Mouse (Mus musculus) G1E (cell line): Measurements from ENCODE around the gene Rdh5. TPM values are rescaled to one million over a fixed set of nuclear protein-coding genes. Genes with fewer than 3 reads are reported as not detected.

Experiments used
- ATAC-seq: 2 replicates; pipeline ENCODE4 v1.8.0; 2016; ENCODE audit warnings: mild to moderate bottlenecking; ENCODE audit not compliant: insufficient number of reproducible peaks, poor library complexity, low FRiP score, severe bottlenecking; ENCODE audit errors: extremely low read depth
- DNase-seq: peaks from one replicate; pipeline ENCODE4 v3.0.0; 2012; ENCODE audit warnings: low spot score
- H3K27me3 ChIP-seq: 2 replicates; pipeline ENCODE4 v1.6.1; 2012; ENCODE audit warnings: mild to moderate bottlenecking, low read length, inconsistent platforms; ENCODE audit not compliant: insufficient read depth
- H3K36me3 ChIP-seq: replicated peaks from 2 replicates; pipeline ENCODE3; 2012; ENCODE audit warnings: mild to moderate bottlenecking, inconsistent platforms
- H3K4me1 ChIP-seq: 2 replicates; pipeline ENCODE4 v1.6.1; 2012; ENCODE audit warnings: low read depth, low read length, inconsistent platforms, mixed read lengths; ENCODE audit not compliant: insufficient read depth
- H3K4me3 ChIP-seq: 2 replicates; pipeline ENCODE4 v1.5.1; 2012; ENCODE audit warnings: low read depth, mild to moderate bottlenecking, inconsistent platforms, low read length, moderate library complexity, mixed read lengths
- H3K9me3 ChIP-seq: replicated peaks from 2 replicates; pipeline ENCODE4 v1.6.1; 2012; ENCODE audit warnings: inconsistent platforms
- CTCF ChIP-seq: IDR thresholded peaks from 2 replicates; pipeline ENCODE4 v1.5.1; 2012; ENCODE audit warnings: low read depth, low read length, inconsistent platforms, mixed read lengths
- GATA1 ChIP-seq: IDR thresholded peaks from 2 replicates; pipeline ENCODE4 v1.6.1; 2012; ENCODE audit warnings: borderline replicate concordance, low read length, inconsistent platforms, mixed read lengths
- GATA2 ChIP-seq: IDR thresholded peaks from 2 replicates; pipeline ENCODE4 v1.6.1; 2012; ENCODE audit warnings: low read depth, low read length, inconsistent platforms, borderline replicate concordance
- POLR2AphosphoS5 ChIP-seq: IDR thresholded peaks from 2 replicates; pipeline ENCODE4 v1.6.1; 2012; ENCODE audit warnings: low read depth, low read length, inconsistent platforms; ENCODE audit not compliant: insufficient replicate concordance
- TAL1 ChIP-seq: conservative IDR thresholded peaks from 2 replicates; pipeline ENCODE4 v1.6.1; 2012; ENCODE audit warnings: low read depth, low read length, inconsistent platforms, mixed read lengths
- polyA plus RNA-seq: library from polyadenylated mRNA; stranded (reverse); fragments of >175 nt; gene quantifications from 2 replicates; pipeline ENCODE4 v1.2.3, GENCODE M21; 2012
- total RNA-seq, 2 experiments: library from RNA; stranded (forward) in 1 of 2; stranded (reverse) in 1 of 2; fragments of 200-1000 nt in 1 of 2; fragments of >200 nt in 1 of 2; fragmentation: Nextera tagmentation in 1 of 2; gene quantifications; 2 replicates each; pipeline ENCODE4 v1.2.3; 2014 to 2017

Rdh5 gene
- total and polyA plus RNA-seq, 3 experiments = 1.2 to 7.1 (median 2.6) TPM

DNA sequence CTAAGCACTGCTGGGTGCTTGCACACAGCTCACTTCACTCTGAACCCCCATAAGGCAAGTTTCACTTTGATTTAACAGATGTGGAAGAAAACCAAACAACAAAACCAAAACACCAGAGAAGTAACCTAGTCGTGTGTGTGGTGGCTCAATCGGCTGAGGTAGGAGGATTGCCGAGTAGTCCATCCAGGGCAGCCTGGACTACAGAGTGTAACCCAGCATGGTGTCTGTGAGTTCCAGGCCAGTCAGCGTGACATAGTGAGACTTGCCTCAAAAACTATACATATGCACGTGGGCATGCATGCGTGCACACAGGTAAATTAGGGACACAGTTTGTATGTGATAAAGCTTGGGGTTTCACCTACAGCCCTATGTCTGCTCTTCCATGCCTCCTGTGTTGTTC lies 5.3 kb downstream of the Rdh5 start:
- Histone ChIP-seq H3K4me1 (peaks cover 10% of the 10 kb centered on the region), H3K4me3 (no peak overlapping the region), H3K27me3 (peaks cover 10% of the 10 kb centered on the region), H3K9me3 (no peaks in the 10 kb centered on the region), H3K36me3 (peaks cover 55% of the 10 kb centered on the region)
- no peak for TF ChIP-seq GATA1
- no peak for TF ChIP-seq GATA2
- TF ChIP-seq CTCF = no peak
- TF ChIP-seq POLR2AphosphoS5 = no peak
- TF ChIP-seq TAL1 = no peak
- DNase-seq (no peak), ATAC-seq (no peak)

DNA sequence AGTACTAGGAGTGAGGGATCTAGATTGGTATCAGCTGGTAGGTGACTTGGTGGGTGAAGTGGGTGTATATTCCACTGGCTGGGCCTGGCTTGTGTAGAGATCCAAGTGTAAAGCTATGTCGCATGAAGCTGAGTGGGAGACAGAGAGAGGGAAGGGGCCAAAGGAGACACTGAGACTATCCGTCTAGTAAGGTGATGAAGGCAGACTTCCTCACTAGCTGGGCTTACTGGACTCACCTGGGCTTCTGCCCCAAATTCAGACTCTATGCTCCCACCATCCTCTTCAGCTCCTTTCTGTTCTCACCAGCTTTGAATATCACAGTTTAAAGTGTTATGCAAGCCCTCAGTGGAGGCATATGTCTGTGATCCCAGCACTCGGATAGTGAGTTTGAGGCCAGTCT lies 6.0 kb downstream of the Rdh5 start:
- Histone ChIP-seq H3K9me3 (no peaks in the 10 kb centered on the region), H3K27me3 (peaks cover 16% of the 10 kb centered on the region), H3K4me1 (peaks cover 3% of the 10 kb centered on the region), H3K4me3 (no peak overlapping the region), H3K36me3 (peaks cover 49% of the 10 kb centered on the region)
- no peak for DNase-seq
- no peak for ATAC-seq
- no peak for TF ChIP-seq GATA1
- no peak for TF ChIP-seq TAL1
- TF ChIP-seq CTCF = no peak
- no peak for TF ChIP-seq POLR2AphosphoS5
- no peak for TF ChIP-seq GATA2

DNA sequence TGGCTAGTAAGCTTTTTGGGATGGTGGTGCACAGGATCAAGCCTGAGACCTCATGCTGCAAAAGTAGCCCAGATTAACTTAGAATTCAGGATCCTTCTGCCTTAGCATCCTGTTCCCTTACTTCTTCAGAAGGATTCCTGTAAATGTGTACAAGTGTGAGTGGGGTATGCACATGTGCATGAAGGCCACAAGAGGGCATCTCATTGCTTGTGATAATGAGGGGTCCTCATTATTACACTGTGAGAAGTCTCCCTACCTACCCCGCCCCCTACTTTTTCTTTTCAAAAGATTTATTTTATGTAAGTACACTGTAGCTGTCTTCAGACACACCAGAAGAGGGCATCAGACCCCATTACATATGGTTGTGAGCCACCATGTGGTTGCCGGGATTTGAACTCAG lies 7.1 kb downstream of the Rdh5 start:
- peaks cover 39% of the 10 kb centered on the region for H3K36me3 ChIP-seq

DNA sequence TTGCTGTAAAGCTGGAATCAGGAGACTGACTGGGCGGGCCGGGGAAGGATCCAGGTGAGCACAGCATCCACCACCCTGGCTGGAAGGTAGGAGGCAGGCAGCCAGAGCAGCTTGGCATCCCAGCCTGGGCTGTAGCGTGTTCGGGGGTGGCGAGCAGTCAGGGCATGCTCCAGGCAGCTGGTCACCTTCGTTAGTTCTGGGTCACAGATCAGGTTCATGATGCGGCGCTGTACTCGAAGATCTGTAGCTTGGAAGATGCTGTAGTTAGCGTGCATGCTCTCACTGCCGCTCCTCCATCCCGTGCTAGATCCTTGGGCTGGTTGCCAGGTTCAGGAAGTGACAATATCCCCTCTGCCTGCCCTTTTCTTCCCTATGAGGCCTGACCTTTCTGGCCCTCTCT lies 9.0 kb downstream of the Rdh5 start:
- peaks cover 45% of the 10 kb centered on the region for H3K27me3 ChIP-seq
- TF ChIP-seq TAL1 = no peak
- H3K4me3 ChIP-seq = no peak overlapping the region
- no peak for DNase-seq
- no peak for ATAC-seq
- peaks cover 6% of the 10 kb centered on the region for H3K4me1 ChIP-seq
- H3K36me3 ChIP-seq = peaks cover 21% of the 10 kb centered on the region
- no peaks in the 10 kb centered on the region for H3K9me3 ChIP-seq

More for the DNA sequence above, 7.1 kb downstream of the Rdh5 start:
- Histone ChIP-seq H3K9me3 (no peaks in the 10 kb centered on the region), H3K27me3 (peaks cover 27% of the 10 kb centered on the region), H3K4me3 (no peak overlapping the region), H3K4me1 (peaks cover 5% of the 10 kb centered on the region; the same call in 1 of the 2 replicates)
- TF ChIP-seq GATA2 (no peak), POLR2AphosphoS5 (no peak), TAL1 (no peak), GATA1 (no peak), CTCF (no peak)
- no peak for ATAC-seq
- no peak for DNase-seq

DNA sequence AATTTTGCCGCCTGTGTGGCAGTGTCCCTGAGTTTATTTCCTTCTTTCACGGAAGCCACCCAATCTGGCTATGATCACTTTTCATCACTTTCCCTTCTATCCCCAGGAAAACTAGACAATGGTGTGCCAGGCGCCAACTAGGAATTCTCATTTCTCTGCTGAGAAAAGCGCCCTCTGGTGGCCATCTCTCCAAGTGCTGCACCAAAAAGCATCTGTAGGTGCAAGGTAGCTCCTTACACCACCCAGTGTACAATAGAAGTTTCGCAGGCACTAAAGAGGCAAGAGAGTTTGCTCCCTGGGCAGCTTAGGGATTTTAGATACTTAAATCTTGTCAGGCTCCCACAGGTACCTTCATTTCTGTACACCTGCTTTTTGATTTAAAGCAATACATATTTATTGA lies 9.5 kb downstream of the Rdh5 start:
- DNase-seq = peak; percentile 73
- H3K4me1 ChIP-seq = peaks cover 6% of the 10 kb centered on the region
- H3K4me3 ChIP-seq = no peak overlapping the region
- peaks cover 17% of the 10 kb centered on the region for H3K36me3 ChIP-seq
- peak; percentile 83 for ATAC-seq
- H3K9me3 ChIP-seq = no peaks in the 10 kb centered on the region
- no peak for TF ChIP-seq GATA2
- TF ChIP-seq POLR2AphosphoS5 = no peak
- no peak for TF ChIP-seq GATA1
- TF ChIP-seq TAL1 = no peak
- peak; percentile 87 for TF ChIP-seq CTCF
- peaks cover 49% of the 10 kb centered on the region for H3K27me3 ChIP-seq

DNA sequence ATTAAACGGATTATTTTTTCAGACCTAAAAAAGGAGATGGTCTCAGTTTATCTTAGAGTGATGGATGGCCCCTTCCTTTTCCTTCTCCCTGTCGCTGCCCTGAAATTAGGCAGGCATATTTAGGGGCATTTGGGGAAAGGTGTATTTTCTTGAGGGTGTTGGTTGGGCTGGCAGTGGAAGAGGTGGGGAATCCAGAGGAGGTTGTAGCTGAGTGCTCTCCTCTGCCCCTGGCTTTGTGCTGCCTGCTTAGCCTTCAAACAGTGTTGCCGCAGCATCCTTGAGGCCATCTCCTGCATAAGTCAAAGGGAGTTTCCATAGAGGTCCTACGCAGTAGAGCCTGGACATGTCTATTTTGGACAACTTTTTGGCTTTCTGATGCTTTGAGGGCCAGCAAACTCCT lies 9.9 kb downstream of the Rdh5 start:
- TF ChIP-seq POLR2AphosphoS5 (no peak), GATA1 (no peak), GATA2 (no peak), CTCF (no peak), TAL1 (no peak)
- ATAC-seq (no peak), DNase-seq (no peak)
- Histone ChIP-seq H3K36me3 (peaks cover 13% of the 10 kb centered on the region), H3K4me1 (peaks cover 6% of the 10 kb centered on the region), H3K27me3 (peaks cover 53% of the 10 kb centered on the region), H3K9me3 (no peaks in the 10 kb centered on the region), H3K4me3 (no peak overlapping the region)

DNA sequence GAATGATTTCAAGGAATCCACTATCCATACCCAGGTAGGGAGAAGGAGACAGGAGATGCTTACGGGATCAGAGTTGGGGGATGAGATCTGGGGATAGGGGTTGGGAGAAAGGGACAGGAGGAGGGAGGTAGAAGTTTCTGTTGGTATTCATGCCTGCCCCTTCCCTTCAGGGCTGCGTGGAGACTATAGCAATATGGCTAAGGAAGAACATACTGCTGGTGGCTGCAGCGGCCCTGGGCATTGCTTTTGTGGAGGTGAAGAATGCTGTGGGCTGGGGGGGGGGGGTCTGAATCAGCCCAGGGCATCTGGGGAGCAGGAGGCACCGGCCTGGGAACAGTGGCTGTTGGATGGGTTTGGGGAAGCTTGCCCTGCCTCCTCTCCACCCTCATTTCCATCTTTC lies 10.4 kb downstream of the Rdh5 start:
- Histone ChIP-seq H3K4me1 (peaks cover 6% of the 10 kb centered on the region), H3K27me3 (peaks cover 54% of the 10 kb centered on the region), H3K9me3 (no peaks in the 10 kb centered on the region)

More for the DNA sequence above, 10.4 kb downstream of the Rdh5 start:
- no peak overlapping the region for H3K4me3 ChIP-seq
- H3K36me3 ChIP-seq = peaks cover 7% of the 10 kb centered on the region
- DNase-seq (no peak), ATAC-seq (no peak)
- TF ChIP-seq TAL1 = no peak
- TF ChIP-seq POLR2AphosphoS5 = no peak
- TF ChIP-seq GATA2 = no peak
- TF ChIP-seq GATA1 = no peak
- TF ChIP-seq CTCF = no peak
